Mouse (Mus musculus) urinary bladder, postnatal 4 days (tissue): ENCODE measurements around the gene Ppp4r1.
A peak's percentile ranks its signal among the peaks of the same experiment; 100 is the strongest.

Source experiments
- DNase-seq, 2 experiments: peaks; one replicate each; pipeline ENCODE4 v3.0.0; 2021 to 2022; ENCODE audit warnings: low spot score in 2 of 2

Gene Ppp4r1

DNA sequence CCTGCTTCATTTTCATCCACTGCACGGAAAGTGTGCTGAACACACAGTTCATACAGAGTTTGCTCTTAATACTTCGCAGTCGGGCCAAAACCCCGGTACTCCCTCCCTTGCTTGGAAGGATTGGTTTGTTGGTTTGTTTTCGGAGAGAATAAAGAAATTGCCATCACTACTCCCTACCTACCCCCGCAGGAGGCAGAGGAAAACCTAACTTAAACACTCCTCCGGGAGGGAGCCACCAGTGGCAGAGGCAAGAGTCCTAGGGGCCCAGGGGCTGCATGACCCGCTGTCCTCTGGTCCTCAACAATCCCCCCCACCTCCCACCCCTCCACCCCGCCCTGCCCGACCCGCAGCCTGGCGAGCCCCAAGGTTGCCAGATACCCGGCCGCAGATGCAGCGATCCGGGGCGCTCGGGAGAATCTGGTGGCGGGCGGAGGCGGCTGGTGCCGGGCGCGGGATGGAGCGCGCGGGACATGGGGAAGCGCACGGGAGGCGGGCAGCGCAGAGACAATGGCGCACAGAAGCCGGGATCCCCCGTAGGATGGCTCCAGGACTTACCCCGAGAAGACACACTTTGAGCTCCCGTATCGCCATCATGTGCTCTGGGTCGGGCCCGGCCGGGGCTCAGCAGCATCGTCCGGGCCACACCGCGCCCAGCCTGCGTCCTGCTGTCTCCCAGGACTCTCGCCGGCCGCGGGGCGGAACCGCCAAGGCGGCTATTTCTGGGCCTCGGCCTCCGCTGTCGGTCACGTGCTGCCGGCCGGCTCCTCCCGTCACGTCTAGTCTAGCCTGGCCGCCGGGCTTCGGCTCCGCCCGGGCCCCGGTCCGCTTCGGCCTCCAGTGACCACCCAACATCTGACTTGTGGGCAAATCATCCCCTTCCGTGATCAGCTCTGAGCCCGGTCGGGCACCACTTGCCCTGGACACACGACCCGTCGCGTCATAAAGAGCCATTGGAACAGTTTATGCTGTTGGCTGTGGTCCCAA, 10.1 kb upstream of the Ppp4r1 start, which contains the start of gene Rab31:
Rab31 (minus strand) TSS at position 802 of the 984 bp plus-strand sequence.
- peak; percentile 82 to 88 for DNase-seq

DNA sequence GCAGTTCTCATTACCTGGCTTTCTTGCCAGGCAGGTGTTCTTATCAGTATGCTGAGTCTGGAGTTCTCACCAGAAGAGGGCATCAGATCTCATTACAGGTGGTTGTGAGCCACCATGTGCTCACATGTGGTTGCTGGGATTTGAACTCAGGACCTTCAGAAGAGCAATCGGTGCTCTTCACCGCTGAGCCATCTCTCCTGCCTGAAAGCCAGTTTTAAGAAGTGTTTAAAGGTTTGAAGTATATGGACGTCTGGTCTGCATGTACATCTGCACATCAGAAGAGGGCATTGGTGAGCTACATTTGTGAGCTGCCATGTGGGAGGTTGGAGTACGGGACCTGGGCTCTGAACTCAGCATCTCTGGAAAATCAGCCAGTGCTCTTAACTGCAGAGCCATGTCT, 8.8 kb upstream of the Ppp4r1 start:
- no peak for DNase-seq

DNA sequence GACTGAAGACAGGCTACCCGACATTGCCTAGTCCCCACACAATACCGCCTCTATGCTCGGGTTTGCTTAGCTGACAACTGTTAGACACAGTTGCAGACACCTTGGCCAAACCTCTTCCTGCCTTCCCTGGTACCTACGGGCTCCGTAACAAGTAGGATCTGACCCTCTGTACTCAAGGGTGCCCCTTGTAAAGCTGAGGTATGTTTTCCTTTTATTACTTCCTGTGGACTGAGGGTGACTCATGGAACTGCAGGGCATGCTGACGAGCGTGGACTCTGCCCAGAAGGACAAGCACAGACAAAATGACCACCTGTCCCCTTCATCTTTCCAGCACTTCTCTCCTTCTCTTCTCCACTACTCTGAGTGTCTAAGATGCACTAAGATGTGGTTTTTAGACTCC, 7.9 kb upstream of the Ppp4r1 start:
- no peak for DNase-seq

DNA sequence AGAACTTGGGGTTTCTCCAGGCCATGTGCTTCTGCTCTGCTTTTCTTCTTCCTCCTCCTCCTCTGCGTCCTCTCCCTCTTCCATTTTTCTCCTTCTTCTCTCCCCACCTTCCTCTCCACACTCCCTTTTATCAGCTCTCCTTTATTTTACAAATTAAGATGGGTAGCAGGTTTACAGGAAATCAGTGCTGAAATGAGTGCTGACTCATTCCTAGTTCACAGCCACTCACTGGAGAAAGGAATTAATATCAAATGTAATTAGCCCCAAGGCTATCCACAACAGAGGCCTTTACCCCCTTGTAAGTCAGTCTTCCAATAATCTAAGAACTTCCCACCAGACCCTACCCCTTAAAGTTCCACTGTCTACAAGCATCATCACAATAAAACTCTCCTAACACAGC, 6.1 kb upstream of the Ppp4r1 start:
- DNase-seq, result no peak

DNA sequence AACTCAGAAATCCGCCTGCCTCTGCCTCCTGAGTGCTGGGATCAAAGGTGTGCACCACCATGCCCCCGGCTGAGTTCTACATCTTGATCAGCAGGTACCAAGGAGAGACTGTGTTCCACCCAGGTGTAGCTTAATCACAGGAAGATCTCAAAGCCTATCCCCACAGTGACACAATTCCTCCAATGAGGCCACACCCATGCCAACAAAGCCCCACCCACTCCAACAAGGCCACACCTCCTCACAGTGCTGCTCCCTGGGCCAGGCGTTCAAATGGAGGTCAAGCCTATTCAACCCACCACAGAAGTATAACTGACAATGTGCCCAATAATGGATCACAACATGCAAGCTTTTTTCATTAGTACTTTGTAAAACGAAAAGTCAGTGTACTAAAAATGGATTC, 4.9 kb upstream of the Ppp4r1 start:
- DNase-seq, result no peak

DNA sequence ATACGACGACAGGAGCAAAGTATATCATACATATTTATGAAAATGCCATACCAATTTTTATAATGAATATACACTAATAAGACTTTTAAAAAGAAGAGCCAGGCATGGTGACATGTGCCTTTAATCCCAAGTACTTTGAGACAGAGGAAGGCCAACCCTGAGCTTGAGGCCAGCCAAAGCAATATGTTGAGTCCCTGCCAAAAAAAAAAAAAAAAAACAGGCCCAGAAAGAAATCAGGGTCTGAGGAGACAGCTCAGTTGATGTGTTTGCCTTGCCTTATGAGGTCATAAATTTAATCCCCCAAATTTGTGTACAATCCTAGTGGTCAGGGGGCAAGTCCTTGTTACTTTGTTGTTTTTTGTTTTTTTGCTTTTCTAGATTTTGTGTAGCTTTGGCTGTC, 1.4 kb upstream of the Ppp4r1 start:
- DNase-seq, result no peak

DNA sequence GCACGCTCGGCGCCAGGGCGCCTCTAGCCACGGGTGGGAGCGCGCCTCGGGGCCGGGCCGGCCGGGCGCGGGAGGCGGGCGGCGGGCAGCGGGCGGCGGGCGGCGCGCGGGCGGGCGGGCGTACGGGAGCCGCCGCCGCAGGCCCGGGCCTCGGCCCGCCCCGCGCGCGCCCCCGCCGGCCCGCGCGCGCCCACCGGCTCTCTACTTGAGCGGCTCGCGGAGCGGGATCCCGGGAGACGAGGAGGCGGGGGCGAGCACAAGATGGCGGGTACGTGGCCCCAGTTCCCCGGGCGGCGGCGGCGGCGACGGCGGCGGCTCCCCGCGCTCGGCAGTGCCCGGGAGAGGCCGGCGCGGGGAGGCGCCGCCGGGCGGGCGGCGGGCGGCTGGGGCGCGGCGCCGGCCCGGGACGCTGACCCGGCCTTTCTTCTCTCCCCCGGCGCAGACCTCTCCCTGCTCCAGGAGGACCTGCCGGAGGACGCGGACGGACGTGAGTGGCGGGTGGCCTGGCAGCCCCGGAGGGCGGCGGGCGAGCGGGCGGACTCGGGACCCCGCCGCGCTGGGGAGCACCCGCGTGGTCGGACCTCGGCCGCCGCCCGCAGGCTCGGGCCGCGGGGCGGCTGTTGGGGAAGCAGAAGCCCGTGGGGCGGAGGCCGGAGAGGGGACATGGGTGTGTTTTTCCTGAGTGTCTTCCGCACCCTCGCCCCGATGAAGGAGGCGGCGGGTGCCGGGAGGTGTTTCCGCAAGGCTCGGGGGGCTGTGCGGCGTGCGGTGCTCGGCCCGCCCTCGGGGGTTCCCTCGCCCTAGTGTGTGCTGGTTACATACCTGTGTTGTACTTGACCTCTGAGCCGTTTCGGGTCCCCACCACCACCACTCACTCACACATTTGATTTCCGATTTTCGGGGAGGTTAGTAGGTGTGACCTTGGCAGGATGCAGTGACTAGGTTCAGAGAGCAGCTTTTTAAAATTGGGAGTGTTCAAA, 1.1 kb downstream of the Ppp4r1 start:
- DNase-seq, result peak; percentile 64 to 77

DNA sequence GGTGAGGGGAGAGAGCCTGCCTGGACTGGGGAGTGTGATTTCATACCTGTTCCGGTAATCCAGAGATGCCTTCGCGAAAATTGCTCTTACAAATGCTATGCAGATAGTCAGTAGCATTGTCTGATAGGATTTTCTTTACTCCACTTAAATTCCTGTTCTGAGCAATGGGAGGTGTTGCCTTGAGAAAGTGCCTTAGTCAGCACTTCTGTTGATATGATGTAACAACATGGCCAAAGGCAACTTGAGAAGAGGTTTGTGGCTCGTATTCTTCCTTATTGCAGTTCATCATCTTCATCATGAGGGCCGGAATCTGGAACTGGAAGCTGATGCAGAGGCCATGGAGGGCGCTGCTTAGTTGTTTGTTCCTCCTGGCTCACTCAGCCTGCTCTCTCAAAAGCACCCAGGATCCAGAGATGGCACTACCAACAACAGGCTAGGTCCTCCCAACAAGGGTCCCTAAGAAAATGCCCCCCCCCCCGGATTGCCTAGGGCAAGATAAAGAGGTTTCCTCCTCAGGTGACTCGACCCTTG, 2.3 kb downstream of the Ppp4r1 start:
- no peak for DNase-seq

DNA sequence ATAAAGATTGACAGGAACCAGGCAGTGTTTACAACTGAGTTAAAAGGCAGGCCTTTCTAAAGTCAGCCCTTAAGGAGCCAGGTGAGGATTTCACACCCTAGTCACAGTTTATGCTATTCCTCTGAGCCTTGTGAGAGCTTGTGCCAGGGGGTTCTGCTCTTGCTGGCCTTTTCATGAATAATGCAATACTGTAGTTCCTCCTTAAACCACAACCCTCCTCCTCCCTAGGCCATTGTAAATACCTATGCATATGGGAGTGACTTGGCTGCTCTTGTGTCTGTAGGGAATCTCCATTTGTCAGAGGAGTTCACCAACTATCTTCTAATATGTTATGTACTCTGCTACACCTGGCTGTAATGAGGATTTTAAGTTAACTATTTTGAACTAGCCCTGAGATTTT, 3.3 kb downstream of the Ppp4r1 start:
- no peak for DNase-seq

DNA sequence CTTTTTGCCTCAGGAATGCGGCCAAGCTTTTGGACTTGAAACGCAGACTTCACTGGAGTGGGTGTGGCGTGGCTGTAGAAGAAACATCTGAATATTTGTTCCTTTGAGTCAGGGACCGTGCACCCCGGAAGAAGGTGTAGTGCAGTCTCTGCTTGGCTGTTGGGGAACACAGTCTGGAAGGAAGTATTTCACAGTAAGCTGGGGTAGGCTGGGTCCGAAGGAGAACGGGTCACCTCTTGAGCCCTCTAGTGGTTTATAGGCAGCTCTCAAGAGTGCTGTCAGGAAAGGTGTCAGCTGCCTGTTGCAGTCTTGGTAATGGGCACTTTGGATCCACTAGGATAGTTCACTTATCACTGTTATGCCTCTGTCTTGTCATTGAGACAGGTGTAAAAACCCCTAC, 3.9 kb downstream of the Ppp4r1 start:
- DNase-seq, result no peak

DNA sequence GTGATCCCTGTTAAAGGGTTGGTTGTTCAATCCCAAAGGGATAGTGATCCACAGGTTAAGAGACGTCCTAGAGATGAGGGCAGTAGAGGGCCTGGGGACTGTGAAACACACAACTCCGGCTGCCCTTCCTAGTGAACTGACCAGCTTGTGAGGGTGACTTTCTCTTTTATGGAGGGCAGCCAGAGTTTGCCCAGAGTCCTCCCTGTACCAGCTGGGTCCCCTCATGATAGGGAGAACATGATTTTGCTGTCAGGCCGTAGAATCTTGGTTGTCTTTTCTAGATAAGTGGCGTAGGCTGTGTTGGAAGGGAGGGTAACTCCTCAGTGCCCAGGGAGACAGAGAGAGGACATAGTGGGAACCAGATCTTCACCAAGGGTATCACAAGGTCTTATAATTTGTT, 4.9 kb downstream of the Ppp4r1 start:
- no peak for DNase-seq

DNA sequence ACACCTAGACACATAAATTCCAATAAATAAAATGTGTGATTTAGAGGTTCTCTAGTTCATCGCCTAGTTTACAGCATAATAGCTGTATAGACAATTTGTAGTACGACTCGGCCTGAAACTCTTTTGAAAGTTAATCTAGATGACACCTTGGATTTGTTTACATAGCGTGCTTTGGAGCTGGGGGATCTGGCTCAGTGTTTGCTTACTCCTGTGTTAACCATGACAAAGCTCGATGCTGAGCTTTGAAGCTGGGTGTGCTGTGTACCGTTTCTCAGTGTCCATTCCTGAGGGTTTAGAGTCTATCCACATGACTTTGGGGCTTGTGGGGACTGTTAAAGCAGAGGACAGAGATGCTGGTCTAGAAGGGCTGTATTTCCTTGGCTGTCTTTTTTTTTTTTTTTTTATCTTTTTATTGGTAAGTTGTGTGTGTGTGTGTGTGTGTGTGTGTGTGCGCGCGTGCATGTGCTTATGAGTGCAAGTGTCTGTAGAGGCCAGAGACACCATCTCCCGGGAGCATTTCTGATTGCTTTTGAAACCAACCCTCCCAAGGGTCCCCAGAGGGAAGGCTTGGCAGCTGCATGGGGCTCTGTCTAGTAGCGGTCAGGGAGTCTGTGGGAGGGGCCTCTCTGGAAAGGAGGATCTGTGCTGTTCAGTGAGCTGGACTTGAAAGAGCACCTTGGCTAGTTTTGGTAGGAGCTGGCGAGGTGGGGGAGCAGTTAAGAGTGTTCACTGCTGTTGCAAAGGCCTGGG, 6.3 kb downstream of the Ppp4r1 start:
- DNase-seq, result no peak

DNA sequence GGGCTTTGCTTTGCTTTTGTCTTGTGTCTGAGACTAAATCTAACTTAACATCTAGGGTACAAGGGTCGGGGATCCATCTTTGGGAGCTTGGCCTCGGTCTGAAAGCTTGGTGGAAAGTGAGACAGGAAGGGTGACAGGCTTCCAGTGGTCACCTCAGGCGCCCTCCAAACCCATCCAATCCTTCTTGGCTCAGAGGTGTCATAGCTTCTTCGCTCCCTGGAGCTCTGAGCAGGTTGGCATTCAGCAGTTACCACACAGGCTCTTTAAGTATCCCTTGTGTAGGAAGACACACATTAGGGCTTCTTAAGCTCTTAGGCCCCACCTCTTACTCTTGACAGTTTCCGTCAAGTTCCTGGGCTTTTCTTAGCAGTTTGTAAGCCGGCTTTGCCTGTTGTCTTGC, 7.2 kb downstream of the Ppp4r1 start:
- no peak for DNase-seq

DNA sequence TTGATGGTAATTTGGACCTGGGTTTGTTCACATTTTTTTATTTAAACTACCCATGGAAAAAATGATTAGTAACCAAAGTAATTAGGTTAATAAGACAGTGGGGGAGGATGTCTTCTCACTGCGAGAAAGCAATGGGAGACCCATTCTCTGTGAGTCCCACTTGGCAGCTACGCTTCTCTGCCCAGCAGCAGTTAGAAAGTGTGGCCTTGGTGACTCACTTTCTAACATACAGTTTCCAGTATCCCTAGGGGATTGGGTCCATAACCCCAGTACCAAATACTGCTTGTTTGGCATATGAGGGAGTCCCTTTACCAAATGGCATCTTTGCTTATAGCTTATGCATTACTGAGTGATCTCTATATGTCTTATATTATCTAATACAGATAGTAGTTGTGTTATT, 8.8 kb downstream of the Ppp4r1 start:
- no peak for DNase-seq

DNA sequence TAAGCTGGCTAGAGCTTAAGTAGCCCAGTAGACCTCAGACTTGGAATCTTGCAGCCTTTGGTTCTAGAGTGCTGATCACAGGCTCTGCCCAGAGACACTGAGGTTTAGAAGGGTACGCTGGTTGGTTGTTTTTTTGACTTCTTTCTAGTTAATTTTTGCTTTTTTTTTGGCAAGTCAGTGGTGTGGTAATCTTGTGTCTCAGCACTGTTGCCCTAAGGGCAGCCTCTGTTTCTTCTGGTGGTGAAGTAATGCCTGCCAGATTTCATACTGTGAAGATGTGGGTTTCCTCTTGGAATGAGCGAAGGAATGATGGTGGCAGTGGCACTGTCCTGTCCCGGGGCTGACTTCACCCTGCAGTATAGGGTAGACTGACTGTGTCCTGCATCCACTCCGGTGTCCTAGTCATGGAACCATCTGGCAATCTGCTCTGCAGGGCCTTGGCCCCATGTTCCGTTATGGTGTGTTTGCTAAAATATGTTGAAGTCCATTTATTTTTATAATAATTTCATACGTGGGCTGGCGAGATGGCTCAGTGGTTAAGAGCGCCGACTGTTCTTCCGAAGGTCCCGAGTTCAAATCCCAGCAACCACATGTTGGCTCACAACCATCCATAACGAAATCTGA, 11.0 kb downstream of the Ppp4r1 start:
- no peak for DNase-seq

DNA sequence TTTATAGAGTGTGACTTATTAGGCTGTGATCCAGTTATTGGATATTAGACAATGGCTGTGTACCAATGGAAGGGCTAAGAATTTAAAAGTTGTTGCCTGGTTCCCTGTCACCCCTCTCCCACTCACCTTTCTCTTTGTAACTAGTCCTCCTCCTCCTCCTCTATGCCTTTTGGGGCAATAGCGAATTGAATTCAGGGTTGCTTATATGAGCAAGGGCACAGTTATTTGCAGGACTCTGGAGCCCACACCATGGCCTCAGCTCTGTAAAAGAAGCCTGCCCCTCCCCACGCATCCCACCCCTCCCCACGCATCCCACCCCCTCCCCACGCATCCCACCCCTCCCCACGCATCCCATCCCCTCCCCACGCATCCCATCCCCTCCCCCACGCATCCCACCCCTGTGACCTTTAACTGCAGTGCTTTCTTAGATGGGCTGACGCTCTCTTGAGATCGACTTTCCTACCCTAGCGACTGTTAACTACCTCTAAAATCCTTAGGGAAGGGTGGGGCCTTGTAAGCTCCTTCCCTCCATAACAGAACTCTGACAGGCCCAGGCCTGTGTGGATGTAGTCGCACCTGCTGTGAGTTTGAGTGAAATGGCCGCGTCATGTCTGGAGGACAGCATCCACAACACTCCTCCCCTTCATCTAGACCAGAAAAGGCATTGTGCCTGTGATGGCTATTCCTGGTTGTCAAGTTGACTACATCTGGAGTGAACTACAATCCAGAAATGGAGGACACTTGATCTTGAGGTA, 11.9 kb downstream of the Ppp4r1 start:
- DNase-seq, result no peak

DNA sequence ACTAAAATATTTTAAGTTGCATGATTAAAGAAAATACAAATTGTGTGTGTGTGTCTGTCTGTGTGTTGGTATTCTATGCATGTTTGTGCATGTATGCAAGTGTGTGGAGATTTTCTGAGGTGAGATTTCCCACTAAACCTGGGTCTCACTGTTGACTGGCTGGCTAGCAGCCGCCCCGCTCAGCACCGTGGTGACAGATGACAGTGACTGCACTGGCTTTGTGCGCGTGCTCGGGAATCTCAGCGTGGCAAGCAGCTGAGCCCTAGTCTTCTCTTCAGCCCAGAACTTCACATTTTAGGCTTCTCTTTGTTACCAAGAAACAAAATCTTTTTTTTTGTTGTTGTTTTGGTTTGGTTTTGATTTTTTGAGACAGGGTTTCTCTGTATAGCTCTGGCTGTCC, 13.7 kb downstream of the Ppp4r1 start:
- DNase-seq, result no peak

DNA sequence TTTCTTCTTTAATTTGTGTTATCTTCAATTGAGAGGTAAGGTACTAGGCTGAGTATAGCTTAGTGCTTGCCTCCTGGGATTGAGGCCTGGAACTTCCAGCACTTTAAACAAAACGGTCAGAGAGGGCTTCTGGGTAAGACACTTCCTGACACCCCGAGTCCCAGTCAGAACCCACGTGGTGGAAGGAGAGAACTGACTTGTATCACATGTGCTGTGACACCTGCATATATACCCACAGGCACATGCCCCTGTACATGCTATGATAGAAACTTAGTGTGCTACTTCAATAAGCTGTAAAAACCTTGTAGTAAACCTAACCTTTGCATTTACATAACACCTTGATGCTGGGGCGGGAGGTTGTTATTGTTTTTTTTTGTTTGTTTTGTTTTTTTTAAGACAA, 16.1 kb downstream of the Ppp4r1 start:
- no peak for DNase-seq

DNA sequence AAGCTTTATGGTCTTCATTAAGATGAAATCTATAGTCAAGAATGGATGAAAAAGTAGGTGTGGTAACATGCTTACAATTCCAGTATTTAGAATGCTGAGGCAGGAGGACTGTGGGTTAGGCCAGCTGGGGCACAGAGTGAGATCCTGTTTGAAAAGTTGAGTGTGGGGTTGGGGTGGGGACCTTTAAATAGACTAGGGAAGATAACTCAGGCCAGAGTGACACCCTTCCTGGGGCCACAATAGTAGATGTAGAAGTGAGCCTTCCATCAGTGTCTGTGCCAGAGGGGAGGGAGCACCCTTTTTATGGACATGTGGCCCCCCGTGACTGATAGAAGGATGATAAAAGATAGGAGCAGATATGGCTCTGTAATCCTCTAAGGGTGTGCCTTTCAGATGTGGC, 17.0 kb downstream of the Ppp4r1 start:
- no peak for DNase-seq

DNA sequence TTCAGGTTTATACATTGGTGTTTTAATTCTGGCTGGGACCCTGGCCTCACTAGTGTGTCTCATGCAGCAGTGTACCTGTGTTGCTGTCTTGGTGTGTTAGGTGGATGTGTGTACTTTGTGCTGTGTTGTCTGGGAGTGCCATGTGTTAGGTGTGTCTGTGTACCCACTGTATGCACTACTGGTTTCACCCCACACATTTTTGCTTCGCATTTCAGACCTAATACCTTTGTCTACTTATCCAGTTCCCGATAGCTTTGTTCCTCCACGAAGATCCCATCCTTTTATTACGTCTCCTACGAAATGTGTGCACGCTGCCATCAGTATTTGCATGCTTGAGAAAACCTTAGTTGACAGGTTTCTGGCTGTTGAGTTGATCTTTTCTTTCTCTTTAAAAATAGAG, 18.1 kb downstream of the Ppp4r1 start:
- DNase-seq, result no peak
